Mouse (Mus musculus) layer of hippocampus, postnatal 10 days (tissue): ENCODE data around the gene Ganc. TPM values are rescaled to one million over a fixed set of nuclear protein-coding genes. Genes with fewer than 3 reads are reported as not detected.

Experiments used
- DNase-seq, 2 experiments: peaks; one replicate each; pipeline ENCODE4 v3.0.0; 2021; ENCODE audit warnings: low spot score in 2 of 2
- long read RNA-seq: library from polyadenylated mRNA; stranded (forward); transcript quantifications from one replicate; pipeline ENCODE4 v2.0.0, GENCODE M21; 2023
- total RNA-seq, 2 experiments: library from RNA; stranded (reverse); gene quantifications; 2 replicates each; pipeline ENCODE4 v1.2.3; 2021

Ganc gene
- total RNA-seq: 10 to 100 TPM in 1 of 2 experiments, 1 to 10 TPM in 1; 7.8 to 10.8 TPM
- long read RNA-seq, full-length matches to known transcripts: 3 of 4 reads
- long read RNA-seq, partial matches to known transcripts: 0 of 4 reads
- long read RNA-seq, other reads (novel, unspliced or antisense): 1 of 4 reads

DNA sequence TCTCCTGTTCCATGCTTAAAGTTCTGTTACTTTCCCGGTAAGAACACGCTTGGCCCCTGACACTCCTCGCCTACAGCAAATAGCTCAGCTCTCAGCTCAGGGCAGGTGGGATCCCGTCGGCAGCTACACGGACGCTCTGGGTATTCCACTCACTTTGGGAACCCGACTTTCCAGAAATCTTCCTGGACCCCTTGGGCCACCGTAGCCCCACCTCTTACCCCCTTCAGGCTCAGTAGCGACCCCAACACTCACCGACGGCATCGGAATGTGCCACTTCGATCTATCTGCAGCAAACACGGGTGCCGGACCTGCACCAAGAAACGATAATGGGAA is at the start of gene Ganc:
Ganc (plus strand) TSS at position 244 of the 333 bp plus-strand sequence.
- DNase-seq: no peak

DNA sequence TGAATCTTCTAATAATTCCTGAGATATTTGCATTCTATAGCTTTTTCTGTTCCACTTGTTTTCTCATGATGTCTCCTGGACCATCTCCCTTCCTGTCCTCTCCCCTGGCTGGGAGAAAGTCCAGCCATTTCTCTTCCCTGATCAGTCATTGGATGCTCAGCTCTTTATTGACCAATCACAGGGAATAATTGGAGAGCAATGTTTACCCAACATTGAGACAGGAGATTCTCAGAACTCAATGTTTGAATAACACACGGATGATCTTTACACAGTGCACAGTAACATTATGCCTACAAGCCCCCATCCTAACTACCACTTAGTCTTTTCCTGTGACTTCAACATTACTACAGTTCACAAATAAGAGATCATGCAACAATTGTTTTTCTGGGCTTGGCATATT is 43.3 kb upstream of the Ganc start:
- no peak for DNase-seq

DNA sequence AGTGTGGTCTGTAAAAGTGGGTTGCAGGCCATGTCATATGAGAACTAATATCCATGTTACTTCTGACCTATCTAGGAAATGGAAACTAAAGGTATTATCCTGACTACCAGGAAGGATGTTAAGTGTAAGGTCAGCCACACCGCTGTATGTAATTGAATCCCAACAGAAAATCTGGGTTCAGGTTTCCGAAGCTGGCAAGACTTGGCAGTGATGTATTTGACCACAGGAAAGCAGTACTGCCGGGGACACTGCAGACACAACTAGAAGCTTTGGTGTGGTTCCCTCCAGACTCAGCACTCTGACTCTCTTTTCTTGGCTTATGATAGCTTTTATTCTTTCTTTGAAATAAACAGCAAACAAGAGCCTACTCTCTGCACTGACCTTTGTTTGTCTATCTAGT is 37.2 kb upstream of the Ganc start:
- DNase-seq: no peak

DNA sequence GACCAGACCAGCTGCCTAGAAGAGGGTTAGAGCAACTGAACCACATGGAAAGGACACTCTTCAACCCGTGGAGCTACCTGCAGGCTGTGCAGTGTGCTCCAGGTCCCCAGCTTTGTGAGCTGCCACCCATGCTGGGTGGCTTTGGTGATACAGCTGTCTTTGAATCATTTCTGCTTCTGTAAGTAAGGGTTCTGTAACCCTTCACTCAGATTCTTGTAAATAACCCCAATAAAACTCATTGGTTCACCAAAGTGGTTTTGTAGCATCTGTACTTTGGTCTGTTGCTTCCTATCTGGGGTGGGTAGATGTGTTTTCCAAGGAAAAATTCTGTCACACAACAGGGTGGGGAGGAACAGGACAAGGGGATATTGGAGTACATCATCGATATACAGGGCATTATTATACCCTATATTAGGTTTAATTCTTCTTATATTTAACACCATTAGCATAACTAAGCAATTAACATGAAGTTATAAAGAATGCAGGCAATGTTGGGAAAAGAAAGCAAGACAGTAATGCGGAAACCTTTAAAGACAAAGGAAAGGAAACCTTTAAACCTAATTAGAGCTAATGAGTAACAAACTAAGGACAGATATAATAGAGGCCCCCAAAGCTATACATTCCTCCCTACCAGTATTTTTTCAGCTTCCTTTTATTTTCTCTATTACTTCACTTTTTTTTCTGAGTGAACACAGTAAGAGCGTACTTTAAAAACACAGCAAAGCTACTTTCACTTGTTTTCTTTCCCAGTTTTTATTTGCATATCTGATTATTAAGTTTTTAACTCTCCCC is 36.1 kb upstream of the Ganc start:
- no peak for DNase-seq

DNA sequence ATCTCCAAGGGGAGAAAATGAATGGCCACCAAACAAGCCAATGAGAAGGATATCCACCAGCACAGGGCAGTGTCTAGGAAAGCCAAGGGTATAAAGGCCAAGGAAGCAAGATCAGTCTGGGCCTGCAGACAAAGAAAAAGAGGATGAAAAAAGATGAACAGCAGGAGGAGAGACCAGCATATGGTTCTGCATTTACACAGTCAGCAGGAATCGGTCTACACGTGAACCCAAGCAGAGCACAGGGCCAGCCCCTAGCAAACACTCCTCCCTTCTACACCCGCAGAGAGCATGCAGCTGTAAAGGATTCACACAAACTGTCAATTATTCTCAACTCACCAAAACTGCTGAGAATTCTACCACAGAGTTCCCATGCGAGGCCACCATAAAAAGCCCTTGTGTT is 29.8 kb upstream of the Ganc start:
- DNase-seq: no peak

DNA sequence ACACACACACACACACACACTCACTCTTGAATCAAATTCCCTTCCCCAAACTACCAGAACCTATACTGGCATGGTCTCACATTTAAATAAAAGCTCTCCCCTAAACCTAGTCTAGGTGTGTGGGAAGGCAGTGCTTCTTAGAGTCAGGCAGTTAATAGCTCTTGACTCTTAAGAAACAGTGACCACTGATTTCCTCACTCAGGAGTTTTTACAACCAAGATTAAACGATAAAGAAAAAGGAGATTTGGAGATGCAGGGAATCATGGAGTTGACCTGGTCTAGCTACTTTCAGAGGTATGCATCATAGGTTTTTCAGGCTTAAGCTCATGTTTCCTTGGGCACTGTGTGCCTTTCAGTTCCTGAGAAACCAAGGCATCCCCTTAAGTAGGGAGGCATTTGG is 17.4 kb upstream of the Ganc start:
- DNase-seq: no peak

DNA sequence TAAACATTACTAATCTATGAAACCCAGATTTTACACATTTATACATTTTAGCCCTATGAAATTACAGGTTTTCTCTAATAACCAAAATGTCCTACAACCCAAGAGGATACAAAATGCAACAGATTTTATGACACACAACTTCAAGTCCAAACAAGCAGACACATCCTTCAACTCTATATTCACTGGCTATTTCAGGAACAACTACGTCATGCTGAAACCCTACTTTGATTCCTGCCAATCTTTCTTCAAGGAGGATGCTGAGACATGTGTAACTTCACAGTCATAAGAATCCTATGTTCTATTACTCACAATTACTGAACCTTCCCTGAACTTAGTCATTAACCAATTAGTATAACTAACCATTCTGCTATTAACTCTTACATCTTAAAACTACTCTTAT is 16.4 kb upstream of the Ganc start:
- DNase-seq: no peak

DNA sequence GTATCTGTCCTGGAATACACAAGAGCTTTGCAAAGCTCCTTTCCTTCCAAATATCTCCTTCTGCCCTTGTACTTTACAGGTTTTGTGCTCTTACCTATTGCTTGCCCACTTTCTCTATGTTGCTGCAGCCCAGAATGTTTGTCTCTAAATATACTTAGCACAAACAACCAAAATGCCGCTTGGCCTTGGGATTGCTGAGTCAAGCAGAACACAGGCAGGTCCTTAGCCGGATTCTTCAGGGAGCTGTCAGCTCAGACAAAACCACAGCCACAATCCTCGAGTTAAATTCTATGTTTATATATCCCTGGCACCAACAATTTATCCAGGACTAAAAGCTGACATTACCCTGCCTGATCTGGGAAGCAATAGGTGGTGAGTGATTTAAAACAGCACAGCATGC is 14.3 kb upstream of the Ganc start:
- DNase-seq: no peak

DNA sequence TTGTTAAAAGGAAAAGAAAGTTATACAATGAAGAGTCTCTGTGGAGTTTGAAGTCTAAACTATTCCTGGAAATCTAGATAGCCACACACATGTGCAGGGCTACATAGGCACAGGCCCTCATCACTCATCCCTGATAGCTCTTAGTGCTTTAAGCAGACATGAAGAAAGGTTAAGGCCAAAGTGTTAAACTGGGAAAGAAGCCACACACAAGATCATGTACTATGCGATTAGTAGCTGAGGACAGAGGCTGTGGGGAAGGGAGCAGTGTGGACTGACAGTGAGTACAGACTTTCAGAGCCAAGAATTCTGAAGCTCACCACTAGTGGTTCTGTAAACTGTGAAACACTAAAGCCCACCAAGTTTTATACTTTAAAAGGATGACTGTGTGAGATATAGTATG is 12.8 kb upstream of the Ganc start:
- DNase-seq: no peak

DNA sequence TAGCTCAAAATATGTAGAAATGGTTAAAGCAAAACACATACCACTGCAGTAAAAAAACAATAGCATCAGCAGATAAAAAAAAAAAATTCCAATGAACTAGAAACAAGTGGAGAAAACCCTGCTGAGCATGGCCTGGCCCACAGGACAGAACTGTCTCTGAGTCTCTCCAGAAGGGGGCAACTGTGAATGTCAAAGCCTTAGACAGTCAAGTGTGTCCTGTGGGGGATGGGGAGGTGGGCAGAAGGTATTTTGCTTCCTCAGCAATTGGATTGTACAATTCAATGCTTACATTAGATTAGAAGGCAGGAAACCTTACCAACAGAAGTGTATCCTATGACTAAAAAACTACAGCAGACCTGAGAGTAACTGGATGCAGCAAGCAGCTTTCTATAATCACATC is 11.3 kb upstream of the Ganc start:
- DNase-seq: no peak

DNA sequence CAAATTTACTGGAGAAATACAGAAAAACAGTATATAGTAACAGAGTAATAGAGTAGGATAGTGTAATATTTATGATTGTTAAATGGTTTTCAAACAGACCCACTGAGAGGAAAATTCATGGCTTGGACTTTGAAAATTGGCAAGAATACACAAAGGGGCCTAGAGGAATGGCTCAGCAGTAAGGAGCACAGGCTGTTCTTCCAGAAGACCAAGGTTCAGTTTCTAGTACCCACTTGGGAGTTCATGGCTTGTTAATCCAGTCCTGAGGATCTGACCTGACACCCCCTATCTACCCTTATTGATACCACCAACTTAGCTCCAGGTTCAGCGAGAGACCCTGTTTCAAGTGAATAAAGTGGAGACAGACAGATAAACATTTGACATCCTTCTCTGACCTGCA is 5.7 kb upstream of the Ganc start:
- no peak for DNase-seq

DNA sequence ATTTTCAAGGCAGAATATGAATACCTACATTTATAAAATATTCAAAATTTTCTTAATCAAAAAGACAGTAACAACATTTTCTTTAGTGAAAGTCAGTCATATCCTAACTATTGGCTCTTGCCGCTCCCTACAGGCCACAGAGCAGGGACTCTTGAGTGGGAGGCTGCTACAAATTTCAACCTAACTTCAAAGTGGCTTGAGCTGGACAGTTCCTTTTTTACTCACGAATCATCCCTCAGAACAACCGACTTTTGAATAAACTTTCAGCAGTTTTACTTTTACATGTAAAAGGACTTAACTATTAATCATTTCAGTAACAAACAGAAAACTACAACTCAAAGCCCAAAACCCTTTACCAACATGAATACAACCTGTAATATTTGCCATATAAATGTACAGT is 883 bp upstream of the Ganc start:
- no peak for DNase-seq

DNA sequence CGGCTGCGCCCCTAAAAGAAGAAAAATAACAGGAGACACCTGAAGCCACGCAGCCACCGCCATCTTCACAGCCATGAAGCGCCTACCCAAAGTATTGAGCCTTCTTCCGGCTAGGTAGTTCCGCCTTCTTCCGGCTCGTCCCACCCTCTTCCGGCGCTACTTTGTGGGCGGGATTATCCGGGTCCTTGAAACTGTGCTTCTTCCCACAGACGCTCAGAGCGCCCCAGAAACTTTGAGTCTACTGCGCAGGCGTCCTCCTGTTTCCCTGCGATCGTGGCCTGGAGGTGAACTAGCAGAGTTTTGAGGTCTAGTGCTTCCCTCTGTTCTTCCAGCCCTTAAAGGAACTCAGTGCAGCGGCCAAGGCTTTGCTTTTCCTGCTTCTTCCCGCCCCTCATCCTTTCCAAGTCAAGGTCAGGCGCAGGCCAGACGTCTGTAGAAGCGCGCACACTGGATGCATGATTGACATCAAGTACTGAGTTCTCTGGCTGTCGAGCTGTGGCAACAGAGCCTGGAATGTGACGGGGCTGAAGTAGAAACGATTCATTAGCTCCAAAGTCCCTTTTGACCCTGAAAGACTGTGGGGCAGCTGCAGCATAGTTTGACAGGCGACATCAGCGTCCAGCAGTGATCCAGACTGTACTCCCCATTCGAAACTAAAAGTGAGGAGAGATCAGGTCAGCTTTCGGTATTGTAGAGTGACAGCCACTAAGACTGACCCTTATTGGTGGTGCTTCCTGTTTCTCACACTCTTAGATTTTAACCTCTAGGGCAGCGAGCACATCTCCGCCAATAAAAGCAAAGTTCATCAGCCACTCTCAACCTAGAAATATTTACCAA is 508 bp downstream of the Ganc start, which contains the start of gene Tmem87a:
Tmem87a (minus strand) TSS at position 128 of the 837 bp plus-strand sequence.
- DNase-seq: peak; percentile 92 to 93

DNA sequence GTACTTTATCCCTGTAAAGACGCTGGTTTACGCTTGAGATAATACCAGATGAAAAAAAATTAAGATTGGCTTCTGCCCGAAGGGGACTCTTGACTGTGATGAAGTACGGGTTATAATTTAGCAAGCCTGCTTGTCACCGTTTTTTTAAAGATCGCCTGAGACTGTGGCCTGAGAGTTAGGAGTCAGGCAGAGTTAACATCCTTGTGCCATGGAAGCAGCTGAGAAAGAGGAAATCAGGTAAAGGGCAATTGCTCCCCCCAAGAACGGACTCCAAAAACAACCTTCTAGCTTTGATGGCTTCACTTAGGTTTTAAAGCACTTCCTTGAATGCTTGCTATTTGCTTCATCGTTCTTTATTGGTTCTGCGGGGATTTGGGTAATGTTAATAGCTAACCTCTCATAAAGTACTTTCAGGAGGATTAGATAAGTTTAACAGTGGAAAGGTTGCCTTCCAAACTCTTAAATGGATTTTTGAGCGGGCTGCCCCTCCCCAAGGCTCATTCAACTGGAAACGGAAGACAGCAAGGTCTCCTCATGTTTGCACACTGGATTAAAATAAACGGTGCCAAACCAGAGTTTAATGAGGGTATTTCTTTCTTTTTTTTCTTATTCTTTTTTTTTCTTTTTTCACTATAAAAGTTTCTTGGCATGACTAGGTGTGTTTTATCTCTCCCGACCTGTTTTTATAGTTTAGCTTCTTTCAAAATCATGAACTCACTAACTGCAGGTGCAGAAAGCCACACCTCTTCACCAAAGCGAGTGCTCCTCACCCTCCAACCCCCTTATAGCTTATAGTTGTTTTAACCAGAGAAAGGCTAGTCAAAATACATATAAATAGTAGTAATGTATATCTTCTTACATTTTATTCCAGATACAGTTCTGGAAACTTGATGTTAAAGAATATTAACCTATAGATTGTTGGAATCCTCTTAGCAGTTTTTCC is 1.4 kb downstream of the Ganc start:
- no peak for DNase-seq

DNA sequence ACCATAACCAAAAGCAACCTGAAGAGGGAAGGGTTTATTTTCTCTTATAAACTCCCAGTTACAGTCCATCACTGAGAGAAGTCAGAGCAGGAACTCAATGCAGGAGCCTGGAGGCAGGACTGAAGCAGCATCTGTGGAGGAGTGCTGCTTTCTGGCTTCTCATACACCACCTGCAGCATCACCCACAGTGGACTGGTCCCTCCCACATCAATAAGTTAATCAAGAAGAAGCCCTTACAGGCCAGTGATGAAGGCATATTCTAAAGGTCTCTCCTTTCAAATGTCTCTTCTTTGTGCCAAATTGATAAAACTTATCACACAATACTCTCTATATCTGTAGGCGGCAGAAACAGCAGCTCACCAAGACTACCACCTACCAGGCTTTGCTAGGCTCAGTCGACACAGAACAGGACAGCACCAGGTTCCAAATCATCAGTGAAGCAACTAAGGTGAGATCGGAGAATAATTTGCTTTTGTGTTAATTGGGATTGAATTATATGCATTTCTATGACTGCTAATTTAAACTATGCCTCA is 7.5 kb downstream of the Ganc start:
- no peak for DNase-seq

DNA sequence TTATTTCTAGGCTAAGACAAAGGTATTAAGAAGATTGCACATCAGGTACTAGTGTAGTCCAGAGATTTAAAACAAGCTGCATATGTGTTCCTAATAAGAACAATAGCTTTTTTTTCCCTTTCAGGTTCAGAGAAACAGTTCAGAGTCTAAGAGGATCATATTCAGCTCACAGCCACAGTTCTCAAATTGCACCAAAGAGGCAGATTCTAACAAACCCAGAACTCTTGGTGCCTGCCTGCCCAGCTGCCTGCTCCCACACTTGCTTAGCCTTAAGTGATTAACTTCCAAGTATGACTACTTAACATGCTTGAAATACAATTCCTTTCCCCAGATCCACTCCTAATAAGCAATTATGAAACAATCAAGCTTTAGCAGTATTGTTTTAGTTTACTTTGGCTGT is 10.4 kb downstream of the Ganc start:
- DNase-seq: no peak

DNA sequence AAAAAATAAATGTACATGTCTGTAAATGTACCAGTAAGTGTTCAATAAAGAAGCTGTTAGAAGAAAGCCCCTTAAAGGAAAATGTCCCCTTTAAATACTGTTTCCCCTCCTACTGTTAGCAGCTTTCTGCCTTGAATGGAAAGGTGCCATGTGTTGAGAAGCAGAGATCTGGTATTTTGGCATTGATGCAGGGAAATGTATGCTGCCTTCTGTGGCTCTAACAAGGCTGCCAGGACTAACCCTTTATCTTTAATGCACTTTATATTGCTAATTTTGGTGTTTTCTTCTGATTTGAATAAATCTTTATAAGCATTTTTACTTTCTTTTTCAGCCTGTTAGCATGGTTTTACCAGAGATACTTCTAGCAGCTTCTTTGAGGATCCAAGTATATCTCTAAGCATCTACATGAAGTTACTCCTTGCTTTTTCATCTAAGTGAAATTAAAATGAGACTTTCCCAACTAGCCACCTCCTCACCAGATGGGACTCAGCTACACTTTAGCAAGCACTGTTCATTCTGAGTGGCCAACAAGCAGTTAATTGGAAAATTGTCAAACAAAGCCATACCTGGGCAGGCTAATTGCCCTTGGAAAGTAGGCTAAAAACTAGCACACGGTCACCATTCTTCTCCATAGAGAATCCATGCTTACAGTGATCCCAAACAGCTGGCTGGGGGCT is 11.2 kb downstream of the Ganc start:
- DNase-seq: peak in 1 of 2 experiments; percentile 5

DNA sequence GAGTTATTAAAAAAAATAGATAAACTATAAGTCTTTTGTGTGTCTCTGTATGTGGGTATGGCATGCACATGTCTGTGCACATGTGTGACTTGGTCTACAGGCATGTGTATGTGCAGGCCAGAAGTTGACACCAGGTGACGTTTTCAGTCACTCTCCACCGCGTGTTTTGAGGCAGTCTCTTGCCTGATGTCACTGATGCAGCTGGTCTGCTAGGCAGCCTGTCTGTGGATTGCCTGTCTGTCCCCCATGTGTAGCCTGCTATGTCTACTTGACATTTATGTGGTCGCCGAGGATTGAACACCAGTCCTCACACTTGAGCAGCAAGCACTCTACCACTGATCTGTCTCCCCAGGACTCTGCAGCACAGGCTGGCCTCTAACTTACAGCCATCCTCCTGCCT is 20.7 kb downstream of the Ganc start:
- no peak for DNase-seq

DNA sequence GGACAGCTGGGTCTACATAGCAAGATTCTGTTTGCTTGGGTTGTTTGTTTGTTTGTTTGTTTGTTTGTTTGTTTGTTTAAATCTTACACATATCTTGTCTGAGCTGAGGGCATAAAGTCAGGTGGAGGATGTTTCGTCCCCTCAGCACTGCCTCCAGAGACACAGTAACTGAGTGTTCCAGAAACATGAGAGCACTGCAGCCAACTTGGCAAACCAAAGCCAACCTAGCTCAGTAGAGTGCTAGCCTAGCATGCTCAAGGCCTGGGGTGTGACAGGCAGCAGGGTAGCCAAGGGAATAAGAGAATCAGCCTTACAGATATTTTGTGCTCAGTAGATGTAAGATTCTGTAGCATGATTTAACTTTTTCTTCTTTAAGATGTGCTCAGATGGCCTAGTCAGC is 40.8 kb downstream of the Ganc start:
- no peak for DNase-seq

DNA sequence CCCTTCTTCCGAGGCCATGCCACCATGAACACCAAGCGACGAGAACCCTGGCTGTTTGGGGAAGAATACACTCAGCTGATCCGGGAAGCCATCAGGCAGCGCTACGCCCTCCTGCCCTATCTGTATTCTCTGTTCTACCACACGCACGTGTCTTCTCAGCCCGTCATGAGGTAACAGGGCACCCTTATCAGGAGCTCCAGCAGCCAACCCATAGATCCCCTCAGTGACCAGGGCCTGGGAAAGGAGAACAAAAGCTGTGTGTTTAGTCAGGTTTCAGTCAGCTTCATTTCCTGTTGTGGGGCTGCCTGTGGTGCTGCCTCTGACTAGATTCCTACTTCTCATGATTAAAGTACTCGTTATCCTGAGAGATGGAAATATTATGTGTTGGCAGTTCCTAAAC is 42.7 kb downstream of the Ganc start:
- DNase-seq: no peak
